Mouse (Mus musculus) heart, postnatal 25 days (tissue): ENCODE measurements around the gene Gabrg3. TPM values are rescaled to one million over a fixed set of nuclear protein-coding genes. Genes with fewer than 3 reads are reported as not detected.
"Not testable (repeated sequence)": the region's sequence is repeated elsewhere in the genome, so short reads cannot be mapped to it uniquely, and the experiment has no call there.

ENCODE experiments used
- DNase-seq: peaks from one replicate; pipeline ENCODE4 v3.0.0; 2022; ENCODE audit warnings: low spot score
- intact Hi-C: fragments of 180-260 bp; cut with DNase I; formaldehyde crosslinking; loops from one replicate; pipeline ENCODE4 v1.15.1; 2025
- total RNA-seq, 2 experiments: library from RNA; stranded (reverse); gene quantifications; 2 replicates each; pipeline ENCODE4 v1.2.3; 2021

Gabrg3 gene
- total RNA-seq, 2 experiments from 2014 or later = 0.03 TPM

GRCm38 (mm10) chr7:57322086-57322485 is 64.9 kb downstream of the Gabrg3 start:
- intact Hi-C loops = no loop called here
- no peak for DNase-seq

- intact Hi-C loops = no loop called here
- DNase-seq = no peak
These were observed 72.0 kb downstream of the Gabrg3 start for GRCm38 (mm10) chr7:57314971-57315370.

- no peak for DNase-seq
- intact Hi-C loops = no loop called here
These were observed 75.0 kb downstream of the Gabrg3 start for GRCm38 (mm10) chr7:57312018-57312417.

- intact Hi-C loops = no loop called here
- no peak for DNase-seq
These were observed 79.7 kb downstream of the Gabrg3 start for GRCm38 (mm10) chr7:57307337-57307736.

GRCm38 (mm10) chr7:57296639-57297038 is 90.3 kb downstream of the Gabrg3 start:
- intact Hi-C loops = no loop called here
- no peak for DNase-seq

GRCm38 (mm10) chr7:57294127-57294526 is 92.9 kb downstream of the Gabrg3 start:
- no peak for DNase-seq
- intact Hi-C loops = no loop called here

GRCm38 (mm10) chr7:57293564-57293963 is 93.4 kb downstream of the Gabrg3 start:
- intact Hi-C loops = no loop called here
- DNase-seq = no peak

- intact Hi-C loops = no loop called here
- no peak for DNase-seq
These were observed 103.8 kb downstream of the Gabrg3 start for GRCm38 (mm10) chr7:57283186-57283585.

- intact Hi-C loops = no loop called here
- DNase-seq = no peak
These were observed 108.1 kb downstream of the Gabrg3 start for GRCm38 (mm10) chr7:57278841-57279240.

- intact Hi-C loops = loop anchor here (10.0 kb wide), 1 partner anchor 125 kb away; the partner anchor contains the start of gene Gabrg3
- DNase-seq = no peak
These were observed 126.8 kb downstream of the Gabrg3 start for GRCm38 (mm10) chr7:57260201-57260600.

GRCm38 (mm10) chr7:57258893-57259574 is 128.0 kb downstream of the Gabrg3 start:
- intact Hi-C loops = no loop called here

GRCm38 (mm10) chr7:57243981-57244380 is 143.0 kb downstream of the Gabrg3 start:
- intact Hi-C loops = no loop called here
- DNase-seq = no peak

More at GRCm38 (mm10) chr7:57258893-57259574, 128.0 kb downstream of the Gabrg3 start:
- DNase-seq = no peak

- no peak for DNase-seq
- intact Hi-C loops = no loop called here
These were observed 172.9 kb downstream of the Gabrg3 start for GRCm38 (mm10) chr7:57214119-57214518.

GRCm38 (mm10) chr7:57186015-57186414 is 201.0 kb downstream of the Gabrg3 start:
- DNase-seq = no peak
- intact Hi-C loops = no loop called here

- DNase-seq, intact Hi-C loops: not testable (repeated sequence)
These were observed 211.0 kb downstream of the Gabrg3 start for GRCm38 (mm10) chr7:57175891-57176545.

- DNase-seq = no peak
- intact Hi-C loops = no loop called here
These were observed 220.1 kb downstream of the Gabrg3 start for GRCm38 (mm10) chr7:57166931-57167330.

- no peak for DNase-seq
- intact Hi-C loops = no loop called here
These were observed 228.8 kb downstream of the Gabrg3 start for GRCm38 (mm10) chr7:57158211-57158610.

- DNase-seq = no peak
- intact Hi-C loops = no loop called here
These were observed 233.2 kb downstream of the Gabrg3 start for GRCm38 (mm10) chr7:57153743-57154142.

GRCm38 (mm10) chr7:57150768-57151167 is 236.2 kb downstream of the Gabrg3 start:
- DNase-seq = no peak
- intact Hi-C loops = no loop called here

GRCm38 (mm10) chr7:57138072-57138704 is 248.8 kb downstream of the Gabrg3 start:
- DNase-seq = no peak
- intact Hi-C loops = no loop called here

- intact Hi-C loops = no loop called here
- no peak for DNase-seq
These were observed 254.0 kb downstream of the Gabrg3 start for GRCm38 (mm10) chr7:57133009-57133408.
